Mouse (Mus musculus) kidney, adult 2 months (tissue): ENCODE results near the gene Rbl2. TPM values are rescaled to one million over a fixed set of nuclear protein-coding genes. Genes with fewer than 3 reads are reported as not detected.
A peak's percentile ranks its signal among the peaks of the same experiment; 100 is the strongest.

ENCODE experiments used
- DNase-seq: peaks from one replicate; pipeline ENCODE4 v3.0.0; 2021
- H3K27ac ChIP-seq: fragments of 200-500 bp; 2 replicates; pipeline ENCODE4 v1.5.1; 2012; ENCODE audit warnings: low read depth, low read length, control low read depth, inconsistent platforms; ENCODE audit not compliant: insufficient read depth
- H3K27me3 ChIP-seq: fragments of 200-500 bp; replicated peaks from 2 replicates; pipeline ENCODE4 v1.6.1; 2012; ENCODE audit warnings: mild to moderate bottlenecking, moderate library complexity, low read length, inconsistent platforms; ENCODE audit not compliant: control insufficient read depth, insufficient read depth
- H3K36me3 ChIP-seq: fragments of 200-500 bp; 2 replicates; pipeline ENCODE4 v1.6.1; 2012; ENCODE audit warnings: mild to moderate bottlenecking, moderate library complexity, low read length, inconsistent platforms; ENCODE audit not compliant: control insufficient read depth, insufficient read depth
- H3K4me1 ChIP-seq: fragments of 200-500 bp; 2 replicates; pipeline ENCODE4 v1.6.1; 2011; ENCODE audit warnings: low read length; ENCODE audit not compliant: control insufficient read depth, insufficient read depth
- H3K4me3 ChIP-seq: fragments of 200-500 bp; 2 replicates; pipeline ENCODE4 v1.5.1; 2011; ENCODE audit warnings: mild to moderate bottlenecking, low read depth, low read length, control low read depth; ENCODE audit not compliant: insufficient read depth
- CTCF ChIP-seq: fragments of 200-500 bp; conservative IDR thresholded peaks from 2 replicates; pipeline ENCODE4 v1.5.1; 2011; ENCODE audit warnings: low read depth, mild to moderate bottlenecking, control low read depth, low read length, moderate library complexity, mixed read lengths; ENCODE audit not compliant: insufficient read depth, insufficient read length
- POLR2A ChIP-seq: fragments of 200-500 bp; IDR thresholded peaks from one replicate; pipeline ENCODE4 v1.6.1; 2011; ENCODE audit warnings: low read depth, low read length, control low read depth
- WGBS: fragments of 180-500 bp; shearing (Covaris S2); methylation state at CpG from one replicate; pipeline ENCODE4 v1.1.7; 2018; 5-methylcytosine and 5-hydroxymethylcytosine counted together
- polyA plus RNA-seq: library from polyadenylated mRNA; depleted of rRNA; stranded (reverse); fragments of >200 nt; gene quantifications from 2 replicates; pipeline ENCODE4 v1.2.3, GENCODE M21; 2012; rRNA removed

Rbl2 gene
- polyA plus RNA-seq, 1 experiment: 38.1 TPM

DNA sequence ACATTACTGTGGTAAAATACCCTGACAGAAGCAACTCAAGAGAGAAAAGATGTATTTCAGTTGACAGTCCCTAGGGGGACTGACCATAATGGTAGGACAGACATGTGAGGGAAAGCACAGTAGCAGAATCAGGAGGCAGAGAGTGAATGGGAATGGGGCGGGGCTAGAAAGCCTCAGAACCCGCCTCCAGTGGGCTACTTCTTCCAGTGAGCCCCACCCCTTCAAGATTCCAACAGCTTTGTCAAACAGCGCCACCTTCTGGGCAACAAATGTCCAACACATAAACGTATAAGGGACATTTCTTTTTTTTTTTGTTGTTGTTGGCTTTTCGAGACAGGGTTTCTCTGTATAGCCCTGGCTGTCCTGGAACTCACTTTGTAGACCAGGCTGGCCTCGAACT, 84.7 kb downstream of the Rbl2 start:
- 49% methylated on average over 6 of the region's 6 CpGs for WGBS

DNA sequence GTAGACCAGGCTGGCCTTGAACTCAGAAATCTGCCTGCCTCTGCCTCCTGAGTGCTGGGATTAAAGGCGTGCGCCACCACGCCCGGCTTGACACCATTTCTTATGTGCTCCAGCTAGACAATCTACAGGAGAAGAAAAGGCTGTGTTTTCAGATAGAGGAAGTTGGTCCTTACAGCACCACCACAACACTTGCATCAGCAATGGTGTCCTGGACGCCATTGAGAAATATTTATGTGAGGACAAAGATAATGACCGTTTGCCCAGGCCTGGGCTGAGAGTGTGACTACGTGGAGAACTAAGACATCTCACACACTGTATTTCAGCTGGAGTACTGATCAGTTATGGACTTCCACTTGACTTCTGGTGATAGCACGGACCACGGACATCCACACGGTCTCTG, 88.8 kb downstream of the Rbl2 start:
- TF ChIP-seq CTCF: no peak
- TF ChIP-seq POLR2A: no peak
- Histone ChIP-seq H3K4me1 (no peaks in the 10 kb centered on the region), H3K27me3 (no peaks in the 10 kb centered on the region), H3K4me3 (no peak overlapping the region), H3K27ac (no peak overlapping the region), H3K36me3 (no peaks in the 10 kb centered on the region)
- WGBS: 93% methylated on average over 10 of the region's 10 CpGs
- no peak for DNase-seq

More for the DNA sequence above, 84.7 kb downstream of the Rbl2 start:
- DNase-seq: peak; percentile 80
- Histone ChIP-seq H3K4me1 (no peaks in the 10 kb centered on the region), H3K27ac (no peak overlapping the region), H3K36me3 (no peaks in the 10 kb centered on the region), H3K27me3 (no peaks in the 10 kb centered on the region), H3K4me3 (no peak overlapping the region)
- TF ChIP-seq CTCF (no peak; the same call in 1 of the 2 replicates), POLR2A (no peak)

DNA sequence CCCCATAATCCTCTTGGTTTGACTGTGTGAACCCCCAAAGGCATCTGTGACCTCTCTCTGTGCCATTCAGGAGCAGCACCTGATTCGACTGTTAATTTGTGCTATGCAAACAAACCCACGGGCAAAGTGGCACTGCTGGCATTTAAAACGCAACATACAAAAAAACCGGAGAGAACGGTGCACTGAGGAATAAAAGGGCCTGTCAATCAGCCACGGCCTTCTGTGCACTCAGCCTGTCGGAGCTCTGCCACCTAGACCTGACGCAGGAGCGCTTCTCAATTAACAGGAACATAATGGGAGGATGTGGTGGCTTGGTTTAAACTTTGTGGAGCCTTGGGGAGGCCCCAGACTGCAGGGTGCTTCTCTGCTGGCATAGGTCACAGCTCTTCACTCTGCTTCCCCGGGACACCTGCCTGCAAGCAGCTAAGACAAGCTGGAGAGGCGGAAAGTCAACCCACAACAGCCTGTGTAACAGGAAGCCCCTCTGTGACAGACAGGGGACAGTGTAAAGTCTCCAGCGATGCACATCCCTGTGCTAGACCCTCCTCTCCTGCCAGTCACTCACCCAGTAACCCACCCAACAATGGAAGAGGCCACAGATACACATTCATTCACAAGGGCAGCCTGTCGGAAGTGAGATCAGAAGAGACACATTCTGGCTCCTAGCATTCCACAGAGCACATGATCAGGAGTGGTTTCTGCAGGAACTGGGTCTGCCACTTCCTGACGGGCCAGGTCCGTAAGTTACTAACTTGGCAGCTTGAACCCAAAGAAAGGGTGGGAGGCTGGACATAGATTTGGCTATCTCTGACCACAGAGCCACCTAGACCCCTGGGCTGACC, 90.3 kb downstream of the Rbl2 start:
- H3K27me3 ChIP-seq: no peaks in the 10 kb centered on the region
- no peak for TF ChIP-seq CTCF
- no peak for TF ChIP-seq POLR2A
- DNase-seq: peak; percentile 30
- no peaks in the 10 kb centered on the region for H3K4me1 ChIP-seq
- no peaks in the 10 kb centered on the region for H3K36me3 ChIP-seq
- H3K27ac ChIP-seq: peak overlapping the region; percentile 8; the same call in 1 of the 2 replicates
- 55% methylated on average over 15 of the region's 15 CpGs for WGBS
- H3K4me3 ChIP-seq: no peak overlapping the region

DNA sequence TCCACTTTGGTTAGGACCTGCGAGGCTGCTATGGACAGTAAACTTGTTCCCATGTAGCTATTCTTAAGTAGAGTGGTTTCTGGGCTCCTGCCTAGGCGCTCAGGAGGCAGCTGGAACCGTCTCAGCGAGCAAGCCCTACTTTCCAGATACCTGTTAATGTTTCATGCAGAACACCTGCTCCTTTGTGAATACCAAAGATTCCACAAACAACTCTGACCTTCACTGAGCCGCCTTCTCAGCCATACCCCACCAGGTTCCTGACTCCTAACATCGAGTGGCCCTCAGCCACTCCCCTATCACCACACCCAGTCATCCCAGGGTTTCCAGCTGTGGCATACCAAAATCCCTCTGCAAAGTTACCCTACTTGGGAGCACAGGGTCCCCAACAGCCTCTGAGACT, 100.3 kb downstream of the Rbl2 start:
- 37% methylated on average over 6 of the region's 6 CpGs for WGBS
- H3K4me1 ChIP-seq: no peaks in the 10 kb centered on the region
- H3K27me3 ChIP-seq: no peaks in the 10 kb centered on the region
- TF ChIP-seq POLR2A (no peak), CTCF (no peak)
- DNase-seq: peak; percentile 59
- no peaks in the 10 kb centered on the region for H3K36me3 ChIP-seq
- peak overlapping the region; percentile 90 for H3K27ac ChIP-seq
- no peak overlapping the region for H3K4me3 ChIP-seq

DNA sequence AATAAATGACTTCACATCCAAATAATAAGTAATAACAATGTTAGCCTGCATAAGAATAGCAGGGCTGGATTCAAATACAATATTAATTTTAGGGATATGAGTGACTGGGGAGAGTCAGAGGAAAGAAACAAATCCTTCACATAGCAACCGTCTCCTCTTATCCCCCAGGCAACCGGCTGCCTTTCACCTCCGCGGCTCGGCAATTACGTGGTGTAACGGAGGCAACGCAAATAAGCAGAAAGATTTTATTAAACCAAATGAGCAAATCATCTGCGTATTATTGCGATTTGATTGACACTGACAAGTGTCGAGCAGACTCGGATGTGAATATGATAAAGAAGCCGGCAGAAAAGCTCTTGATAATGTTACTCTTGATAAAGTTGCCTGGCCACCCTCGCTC, 101.1 kb downstream of the Rbl2 start:
- no peak overlapping the region for H3K4me3 ChIP-seq
- WGBS: 78% methylated on average over 14 of the region's 14 CpGs
- no peaks in the 10 kb centered on the region for H3K4me1 ChIP-seq
- no peak overlapping the region for H3K27ac ChIP-seq
- TF ChIP-seq CTCF: no peak
- TF ChIP-seq POLR2A: no peak
- H3K27me3 ChIP-seq: no peaks in the 10 kb centered on the region
- DNase-seq: no peak
- no peaks in the 10 kb centered on the region for H3K36me3 ChIP-seq

DNA sequence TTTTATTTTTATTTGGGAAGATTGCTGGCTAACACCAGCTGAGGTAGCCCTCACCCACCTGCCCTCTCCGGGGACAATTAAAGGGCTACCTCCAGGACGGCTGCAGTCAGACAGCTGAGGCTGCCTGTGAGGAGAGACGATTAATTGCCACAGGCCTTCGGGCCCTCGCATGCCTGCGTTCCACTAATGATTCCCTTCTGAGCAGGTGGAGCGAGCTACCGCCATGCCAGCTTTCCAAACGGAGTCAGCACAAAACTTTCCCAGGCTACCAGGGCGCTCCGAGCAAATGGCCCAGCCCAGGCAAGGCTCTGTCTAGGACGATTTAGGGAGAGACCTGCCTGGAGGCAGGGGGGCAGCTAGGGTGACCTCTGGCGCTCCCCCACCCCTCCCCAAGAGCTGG, 101.7 kb downstream of the Rbl2 start:
- Histone ChIP-seq H3K4me1 (no peaks in the 10 kb centered on the region), H3K27me3 (no peaks in the 10 kb centered on the region), H3K4me3 (no peak overlapping the region), H3K27ac (peak overlapping the region; percentile 62; the same call in 1 of the 2 replicates), H3K36me3 (no peaks in the 10 kb centered on the region)
- WGBS: 44% methylated on average over 13 of the region's 13 CpGs
- no peak for TF ChIP-seq CTCF
- no peak for TF ChIP-seq POLR2A
- no peak for DNase-seq

Other genes starting within 250 kb of the Rbl2 start
- 224 and 271 TPM in 2 replicates for gene Chd9, start 241.7 kb upstream of the Rbl2 start, polyA plus RNA-seq
- gene Aktip, start 129.9 kb downstream of the Rbl2 start, polyA plus RNA-seq: 108 and 114 TPM in 2 replicates
- gene Rpgrip1l, start 243.2 kb downstream of the Rbl2 start, polyA plus RNA-seq: 1.6 and 2.1 TPM in 2 replicates
- gene Fto, start 243.5 kb downstream of the Rbl2 start, polyA plus RNA-seq: 40.9 and 43.9 TPM in 2 replicates